Mouse (Mus musculus) macrophage (primary cell): ENCODE data around the gene Runx1. TPM values are rescaled to one million over a fixed set of nuclear protein-coding genes. Genes with fewer than 3 reads are reported as not detected.

Experiments
- H3K27ac ChIP-seq: fragments of 350-480 bp; formaldehyde crosslinking; 2 replicates; pipeline ENCODE4 v1.9.0; 2021
- H3K36me3 ChIP-seq: fragments of 350-480 bp; formaldehyde crosslinking; 2 replicates; pipeline ENCODE4 v1.9.0; 2021; ENCODE audit errors: inconsistent target
- H3K4me3 ChIP-seq: fragments of 350-480 bp; formaldehyde crosslinking; 2 replicates; pipeline ENCODE4 v1.9.0; 2021; ENCODE audit errors: inconsistent target
- H3K79me2 ChIP-seq: fragments of 350-480 bp; formaldehyde crosslinking; 2 replicates; pipeline ENCODE4 v1.9.0; 2021; ENCODE audit errors: inconsistent target
- WGBS: methylation state at CpG from one replicate; pipeline ENCODE4 v1.1.7; 2026; ENCODE audit warnings: inconsistent platforms; ENCODE audit not compliant: missing documents; 5-methylcytosine and 5-hydroxymethylcytosine counted together
- polyA plus RNA-seq: library from polyadenylated mRNA; stranded (reverse); fragments of 250-400 nt; gene quantifications from 3 replicates; pipeline ENCODE4 v1.2.4, GENCODE M21; 2018; ENCODE audit warnings: inconsistent platforms

Gene Runx1
- polyA plus RNA-seq, 1 experiment from 2014 or later: 30.4 TPM

- no peak overlapping the region for H3K4me3 ChIP-seq
- peak overlapping the region; percentile 47 for H3K27ac ChIP-seq
- peaks cover 19% of the 10 kb centered on the region; the same call in 1 of the 2 replicates for H3K36me3 ChIP-seq
- peaks cover 85% of the 10 kb centered on the region for H3K79me2 ChIP-seq
- WGBS: 34% methylated on average over 15 of the region's 15 CpGs
Measured at GRCm38 (mm10) chr16:92615234-92615799, 210.6 kb downstream of the Runx1 start.

- peaks cover 44% of the 10 kb centered on the region; the same call in 1 of the 2 replicates for H3K36me3 ChIP-seq
- no peak overlapping the region for H3K4me3 ChIP-seq
- WGBS: 28% methylated on average over 8 of the region's 8 CpGs
- peaks cover 62% of the 10 kb centered on the region for H3K79me2 ChIP-seq
- H3K27ac ChIP-seq: peak overlapping the region; percentile 31
Measured at GRCm38 (mm10) chr16:92612546-92612945, 213.4 kb downstream of the Runx1 start.

GRCm38 (mm10) chr16:92611641-92612149 is 214.3 kb downstream of the Runx1 start:
- Histone ChIP-seq H3K27ac (peak overlapping the region; percentile 31; the same call in 1 of the 2 replicates), H3K36me3 (peaks cover 52% of the 10 kb centered on the region; the same call in 1 of the 2 replicates)
- 96% methylated on average over 9 of the region's 12 CpGs for WGBS

GRCm38 (mm10) chr16:92610464-92610863 is 215.5 kb downstream of the Runx1 start:
- Histone ChIP-seq H3K79me2 (peaks cover 41% of the 10 kb centered on the region), H3K36me3 (peaks cover 56% of the 10 kb centered on the region; the same call in 1 of the 2 replicates), H3K4me3 (no peak overlapping the region), H3K27ac (no peak overlapping the region)
- 96% methylated on average over 8 of the region's 8 CpGs for WGBS

More at GRCm38 (mm10) chr16:92611641-92612149, 214.3 kb downstream of the Runx1 start:
- Histone ChIP-seq H3K79me2 (peaks cover 53% of the 10 kb centered on the region), H3K4me3 (no peak overlapping the region)

GRCm38 (mm10) chr16:92609717-92610077 is 216.3 kb downstream of the Runx1 start:
- Histone ChIP-seq H3K4me3 (no peak overlapping the region), H3K27ac (no peak overlapping the region), H3K79me2 (peaks cover 33% of the 10 kb centered on the region), H3K36me3 (peaks cover 63% of the 10 kb centered on the region; the same call in 1 of the 2 replicates)
- 92% methylated on average over 11 of the region's 11 CpGs for WGBS

GRCm38 (mm10) chr16:92609006-92609716 is 216.8 kb downstream of the Runx1 start:
- Histone ChIP-seq H3K4me3 (no peak overlapping the region), H3K27ac (no peak overlapping the region), H3K36me3 (peaks cover 65% of the 10 kb centered on the region; the same call in 1 of the 2 replicates), H3K79me2 (peaks cover 28% of the 10 kb centered on the region; the same call in 1 of the 2 replicates)
- WGBS: 90% methylated on average over 8 of the region's 8 CpGs

GRCm38 (mm10) chr16:92608180-92608960 is 217.6 kb downstream of the Runx1 start:
- Histone ChIP-seq H3K27ac (no peak overlapping the region), H3K36me3 (peaks cover 65% of the 10 kb centered on the region; the same call in 1 of the 2 replicates), H3K79me2 (peaks cover 20% of the 10 kb centered on the region; the same call in 1 of the 2 replicates), H3K4me3 (no peak overlapping the region)
- WGBS: 84% methylated on average over 14 of the region's 14 CpGs

GRCm38 (mm10) chr16:92606491-92606965 is 219.4 kb downstream of the Runx1 start:
- 96% methylated on average over 7 of the region's 7 CpGs for WGBS
- H3K4me3 ChIP-seq: no peak overlapping the region
- H3K79me2 ChIP-seq: peaks cover 5% of the 10 kb centered on the region; the same call in 1 of the 2 replicates
- H3K27ac ChIP-seq: no peak overlapping the region
- H3K36me3 ChIP-seq: peaks cover 54% of the 10 kb centered on the region; the same call in 1 of the 2 replicates

GRCm38 (mm10) chr16:92605606-92606490 is 220.1 kb downstream of the Runx1 start:
- H3K79me2 ChIP-seq: peaks cover 4% of the 10 kb centered on the region; the same call in 1 of the 2 replicates
- H3K36me3 ChIP-seq: peaks cover 51% of the 10 kb centered on the region; the same call in 1 of the 2 replicates
- H3K27ac ChIP-seq: no peak overlapping the region
- WGBS: 94% methylated on average over 45 of the region's 64 CpGs
- H3K4me3 ChIP-seq: no peak overlapping the region

- no peak overlapping the region for H3K4me3 ChIP-seq
- no peaks in the 10 kb centered on the region; the same call in 1 of the 2 replicates for H3K79me2 ChIP-seq
- 90% methylated on average over 11 of the region's 11 CpGs for WGBS
- H3K27ac ChIP-seq: no peak overlapping the region
- H3K36me3 ChIP-seq: peaks cover 20% of the 10 kb centered on the region; the same call in 1 of the 2 replicates
Measured at GRCm38 (mm10) chr16:92602504-92602903, 223.4 kb downstream of the Runx1 start.

- Histone ChIP-seq H3K79me2 (no peaks in the 10 kb centered on the region), H3K27ac (no peak overlapping the region), H3K4me3 (no peak overlapping the region), H3K36me3 (peaks cover 10% of the 10 kb centered on the region; the same call in 1 of the 2 replicates)
- 76% methylated on average over 9 of the region's 9 CpGs for WGBS
Measured at GRCm38 (mm10) chr16:92601270-92601826, 224.6 kb downstream of the Runx1 start.

- H3K4me3 ChIP-seq: no peak overlapping the region
- H3K27ac ChIP-seq: no peak overlapping the region
- H3K79me2 ChIP-seq: no peaks in the 10 kb centered on the region
- 91% methylated on average over 11 of the region's 11 CpGs for WGBS
- H3K36me3 ChIP-seq: no peaks in the 10 kb centered on the region
Measured at GRCm38 (mm10) chr16:92599451-92599850, 226.5 kb downstream of the Runx1 start.

- 42% methylated on average over 11 of the region's 11 CpGs for WGBS
- Histone ChIP-seq H3K36me3 (no peaks in the 10 kb centered on the region), H3K4me3 (no peak overlapping the region)
Measured at GRCm38 (mm10) chr16:92597655-92598054, 228.3 kb downstream of the Runx1 start.

More at GRCm38 (mm10) chr16:92597655-92598054, 228.3 kb downstream of the Runx1 start:
- H3K79me2 ChIP-seq: no peaks in the 10 kb centered on the region
- H3K27ac ChIP-seq: no peak overlapping the region
